Mouse (Mus musculus) midbrain, embryonic 11.5 days (tissue): ENCODE results near the gene Sept1. TPM values are rescaled to one million over a fixed set of nuclear protein-coding genes. Genes with fewer than 3 reads are reported as not detected.
"Not testable (repeated sequence)": the region's sequence is repeated elsewhere in the genome, so short reads cannot be mapped to it uniquely, and the experiment has no call there.

Experiments used
- ATAC-seq: fragments of 200-750 bp; cut with Nextera tagmentation; 2 replicates; pipeline ENCODE4 v1.8.0; 2017; ENCODE audit warnings: moderate TSS enrichment, moderate library complexity; ENCODE audit not compliant: low FRiP score
- DNase-seq: peaks from one replicate; pipeline ENCODE4 v3.0.0; 2015; ENCODE audit warnings: low spot score; ENCODE audit errors: missing footprints
- H3K27ac ChIP-seq: fragments of 300-500 bp; sonication (generic); 2 replicates; pipeline ENCODE4 v1.5.1; 2014; ENCODE audit warnings: low read depth, low read length
- H3K27me3 ChIP-seq: fragments of 300-500 bp; sonication (generic); 2 replicates; pipeline ENCODE4 v1.6.1; 2014; ENCODE audit warnings: mild to moderate bottlenecking, low read length, moderate library complexity, mixed read lengths; ENCODE audit not compliant: control insufficient read depth, insufficient read depth
- H3K36me3 ChIP-seq: fragments of 300-500 bp; sonication (generic); 2 replicates; pipeline ENCODE4 v1.6.1; 2014; ENCODE audit warnings: mild to moderate bottlenecking, low read length, moderate library complexity, mixed read lengths; ENCODE audit not compliant: control insufficient read depth, insufficient read depth
- H3K4me1 ChIP-seq: fragments of 300-500 bp; sonication (generic); 2 replicates; pipeline ENCODE4 v1.6.1; 2014; ENCODE audit warnings: low read length; ENCODE audit not compliant: control insufficient read depth, insufficient read depth
- H3K4me2 ChIP-seq: fragments of 300-500 bp; sonication (generic); 2 replicates; pipeline ENCODE4 v1.6.1; 2014; ENCODE audit warnings: mild to moderate bottlenecking, moderate library complexity
- H3K4me3 ChIP-seq: fragments of 300-500 bp; sonication (generic); 2 replicates; pipeline ENCODE4 v1.5.1; 2014; ENCODE audit warnings: low read depth, low read length
- H3K9ac ChIP-seq: fragments of 300-500 bp; sonication (generic); 2 replicates; pipeline ENCODE4 v1.6.1; 2014; ENCODE audit warnings: low read length
- H3K9me3 ChIP-seq: fragments of 300-500 bp; sonication (generic); 2 replicates; pipeline ENCODE4 v1.6.1; 2016; ENCODE audit warnings: low read length; ENCODE audit not compliant: control insufficient read depth
- WGBS: fragments of 180-500 bp; shearing (Covaris S2); extraction: QIAGEN DNeasy Blood & Tissue Kit; methylation state at CpG from one replicate; pipeline ENCODE4 v1.1.7; 2014; 5-methylcytosine and 5-hydroxymethylcytosine counted together
- polyA plus RNA-seq: library from polyadenylated mRNA; unstranded; fragments of >200 nt; fragmentation: Nextera tagmentation; extraction: Ambion mirVana; gene quantifications from 2 replicates; pipeline ENCODE4 v1.2.1, GENCODE M21; 2014

Gene Sept1
- polyA plus RNA-seq, 1 experiment from 2014 or later = 29.8 TPM

DNA sequence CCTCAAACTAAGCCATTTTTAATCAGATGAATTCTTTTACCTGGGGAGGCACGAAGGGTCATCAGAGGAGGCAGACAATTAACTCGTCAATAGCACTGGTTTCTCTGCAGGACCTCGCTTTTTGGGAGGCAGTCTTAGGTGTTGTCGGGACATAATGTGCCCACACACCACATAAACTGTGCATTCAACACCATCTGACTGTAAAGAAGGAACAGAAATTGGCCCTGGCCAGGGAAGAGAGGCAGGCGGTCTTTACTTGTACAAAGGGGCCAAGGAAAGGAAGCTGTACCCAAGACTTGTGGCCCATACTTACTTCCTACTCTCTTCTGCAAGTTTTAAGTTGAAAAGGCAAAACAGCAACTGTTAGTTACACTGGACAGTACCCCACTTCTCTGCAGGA lies 23.6 kb upstream of the Sept1 start:
- no peak overlapping the region for H3K9ac ChIP-seq
- H3K4me3 ChIP-seq = no peak overlapping the region
- no peak overlapping the region for H3K27ac ChIP-seq
- no peaks in the 10 kb centered on the region for H3K27me3 ChIP-seq
- H3K36me3 ChIP-seq = no peaks in the 10 kb centered on the region
- H3K4me2 ChIP-seq = no peak overlapping the region
- H3K9me3 ChIP-seq = no peaks in the 10 kb centered on the region
- peaks cover 20% of the 10 kb centered on the region for H3K4me1 ChIP-seq
- 89% methylated on average over 5 of the region's 5 CpGs for WGBS
- DNase-seq (no peak), ATAC-seq (no peak)

DNA sequence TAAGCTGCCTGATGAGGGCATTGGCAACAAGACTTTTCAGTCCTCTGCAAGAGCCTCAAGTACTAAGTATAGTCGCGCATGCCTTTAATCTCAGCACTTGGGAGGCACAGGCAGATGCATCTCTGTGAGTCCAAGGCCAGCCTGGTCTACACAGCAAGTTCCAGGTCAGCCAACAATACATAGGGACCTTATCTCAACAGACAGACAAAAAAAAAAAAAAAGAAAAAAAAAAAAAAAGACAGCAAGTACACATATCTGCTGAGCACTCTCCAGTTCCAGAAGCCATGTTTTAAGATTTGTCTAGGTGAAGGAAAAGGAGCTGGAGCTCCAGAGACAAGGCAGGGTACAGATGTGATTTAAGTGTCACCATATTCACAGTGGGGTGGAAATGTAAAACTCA lies 23.0 kb upstream of the Sept1 start:
- no peak overlapping the region for H3K4me2 ChIP-seq
- no peaks in the 10 kb centered on the region for H3K9me3 ChIP-seq
- H3K27ac ChIP-seq = no peak overlapping the region
- peaks cover 17% of the 10 kb centered on the region for H3K4me1 ChIP-seq
- WGBS = 88% methylated on average over 2 of the region's 2 CpGs
- DNase-seq = no peak
- no peak for ATAC-seq
- H3K9ac ChIP-seq = no peak overlapping the region
- no peaks in the 10 kb centered on the region for H3K27me3 ChIP-seq
- H3K36me3 ChIP-seq = no peaks in the 10 kb centered on the region
- H3K4me3 ChIP-seq = no peak overlapping the region

- no peak overlapping the region for H3K27ac ChIP-seq
- H3K27me3 ChIP-seq = no peaks in the 10 kb centered on the region
- peak overlapping the region; percentile 79 for H3K9ac ChIP-seq
- peaks cover 15% of the 10 kb centered on the region for H3K4me1 ChIP-seq
- H3K9me3 ChIP-seq = no peaks in the 10 kb centered on the region
- peak overlapping the region; percentile 52 for H3K4me3 ChIP-seq
- no peaks in the 10 kb centered on the region for H3K36me3 ChIP-seq
- no peak for DNase-seq
- peak overlapping the region; percentile 92 for H3K4me2 ChIP-seq
- WGBS = 34% methylated on average over 4 of the region's 4 CpGs
- no peak for ATAC-seq
Observed at GRCm38 (mm10) chr7:127255008-127255407, 22.1 kb upstream of the Sept1 start.

DNA sequence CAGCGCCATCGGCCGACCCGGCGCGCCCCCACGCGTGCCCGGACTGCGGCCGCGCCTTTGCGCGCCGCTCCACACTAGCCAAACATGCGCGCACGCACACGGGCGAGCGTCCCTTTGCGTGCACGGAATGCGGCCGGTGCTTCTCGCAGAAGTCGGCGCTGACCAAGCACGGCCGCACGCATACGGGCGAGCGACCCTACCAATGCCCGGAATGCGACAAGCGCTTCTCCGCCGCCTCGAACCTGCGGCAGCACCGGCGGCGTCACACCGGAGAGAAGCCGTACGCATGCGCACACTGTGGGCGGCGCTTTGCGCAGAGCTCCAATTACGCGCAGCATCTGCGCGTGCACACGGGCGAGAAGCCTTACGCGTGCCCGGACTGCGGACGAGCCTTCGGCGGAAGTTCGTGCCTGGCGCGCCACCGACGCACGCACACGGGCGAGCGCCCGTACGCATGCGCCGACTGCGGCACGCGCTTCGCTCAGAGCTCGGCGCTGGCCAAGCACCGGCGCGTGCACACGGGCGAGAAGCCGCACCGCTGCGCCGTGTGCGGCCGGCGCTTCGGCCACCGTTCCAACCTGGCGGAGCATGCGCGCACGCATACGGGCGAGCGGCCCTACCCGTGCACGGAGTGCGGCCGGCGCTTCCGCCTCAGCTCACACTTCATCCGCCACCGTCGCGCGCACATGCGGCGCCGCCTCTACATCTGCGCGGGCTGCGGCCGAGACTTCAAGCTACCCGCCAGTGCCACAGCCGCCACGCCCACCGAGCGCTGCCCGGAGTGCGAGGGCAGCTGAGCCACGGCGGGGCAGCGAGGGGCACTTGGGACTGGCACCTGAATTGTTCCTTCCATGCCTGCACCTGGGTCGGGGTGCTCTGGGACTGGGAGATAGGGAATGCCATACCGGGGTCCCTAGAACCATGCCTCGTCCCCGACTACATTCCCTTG lies 21.2 kb upstream of the Sept1 start:
- WGBS = under 1% methylated on average over 136 of the region's 136 CpGs
- peaks cover 7% of the 10 kb centered on the region for H3K4me1 ChIP-seq
- no peaks in the 10 kb centered on the region for H3K27me3 ChIP-seq
- peak; percentile 100 for DNase-seq
- peak; percentile 96 for ATAC-seq
- peak overlapping the region; percentile 79 for H3K9ac ChIP-seq
- H3K4me2 ChIP-seq = peak overlapping the region; percentile 92
- H3K27ac ChIP-seq = peak overlapping the region; percentile 85
- H3K36me3 ChIP-seq = no peaks in the 10 kb centered on the region
- H3K9me3 ChIP-seq = no peaks in the 10 kb centered on the region
- peak overlapping the region; percentile 52 for H3K4me3 ChIP-seq

GRCm38 (mm10) chr7:127253341-127253740 lies 20.4 kb upstream of the Sept1 start:
- 89% methylated on average over 6 of the region's 6 CpGs for WGBS
- Histone ChIP-seq H3K9me3 (no peaks in the 10 kb centered on the region), H3K4me1 (peaks cover 7% of the 10 kb centered on the region), H3K27ac (no peak overlapping the region; the same call in 1 of the 2 replicates), H3K4me2 (peak overlapping the region; percentile 92), H3K4me3 (peak overlapping the region; percentile 52), H3K36me3 (peaks cover under 1% of the 10 kb centered on the region; the same call in 1 of the 2 replicates), H3K9ac (peak overlapping the region; percentile 75), H3K27me3 (no peaks in the 10 kb centered on the region)
- DNase-seq (no peak), ATAC-seq (no peak)

- ATAC-seq (no peak), DNase-seq (no peak)
- Histone ChIP-seq H3K4me3 (no peak overlapping the region), H3K27me3 (no peaks in the 10 kb centered on the region), H3K36me3 (peaks cover 3% of the 10 kb centered on the region; the same call in 1 of the 2 replicates), H3K4me2 (no peak overlapping the region), H3K9ac (no peak overlapping the region), H3K27ac (no peak overlapping the region), H3K9me3 (no peaks in the 10 kb centered on the region), H3K4me1 (peaks cover 7% of the 10 kb centered on the region)
- WGBS = 83% methylated on average over 2 of the region's 2 CpGs
Observed at GRCm38 (mm10) chr7:127252414-127252813, 19.5 kb upstream of the Sept1 start.

GRCm38 (mm10) chr7:127250511-127250910 lies 17.6 kb upstream of the Sept1 start:
- H3K4me1 ChIP-seq = peaks cover 12% of the 10 kb centered on the region
- not testable (repeated sequence) for H3K9me3 ChIP-seq, H3K27me3 ChIP-seq, H3K9ac ChIP-seq, H3K36me3 ChIP-seq, H3K27ac ChIP-seq, H3K4me2 ChIP-seq, H3K4me3 ChIP-seq, DNase-seq, ATAC-seq
- WGBS = 94% methylated on average over 8 of the region's 8 CpGs

DNA sequence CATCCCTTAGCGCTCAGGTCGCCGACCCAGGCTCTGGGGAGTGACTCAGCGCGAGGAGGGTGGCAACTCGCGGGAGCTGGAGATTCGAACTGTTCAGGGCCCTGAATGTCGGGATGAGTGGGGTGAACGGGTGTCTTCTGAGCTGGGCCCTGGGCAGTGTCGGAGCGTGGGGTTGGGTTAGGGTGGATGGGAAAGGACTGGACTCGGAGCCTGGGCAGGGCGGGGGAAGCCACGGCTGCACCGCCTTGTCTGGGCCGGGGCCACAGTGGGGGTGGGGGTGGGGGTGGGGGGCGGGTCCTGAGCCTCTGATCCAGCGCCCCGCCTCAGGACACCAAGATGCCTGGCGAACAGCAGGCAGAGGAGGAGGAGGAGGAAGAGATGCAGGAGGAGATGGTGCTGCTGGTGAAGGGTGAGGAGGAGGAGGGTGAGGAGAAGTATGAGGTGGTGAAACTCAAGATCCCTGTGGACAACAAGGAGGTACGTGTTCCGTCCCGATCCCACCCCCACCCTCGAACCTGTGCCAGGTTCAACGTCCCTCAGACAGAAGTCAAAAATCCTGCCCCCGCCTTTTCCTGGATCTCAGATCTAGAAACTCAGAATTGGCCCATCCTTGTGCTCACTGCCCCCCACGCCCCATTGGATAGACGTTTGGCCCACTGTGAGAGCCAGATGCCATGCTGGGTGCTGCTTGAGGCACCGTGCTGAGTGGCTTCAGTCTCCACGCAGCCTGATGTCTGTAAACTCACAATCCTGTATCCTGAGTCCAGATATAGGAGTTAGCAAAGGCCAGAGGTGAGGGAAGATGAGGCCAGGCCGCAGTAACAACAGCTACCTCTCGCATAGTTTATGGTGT lies 12.0 kb upstream of the Sept1 start:
- H3K27me3 ChIP-seq = no peaks in the 10 kb centered on the region
- peak overlapping the region; percentile 72 for H3K27ac ChIP-seq
- H3K9me3 ChIP-seq = no peaks in the 10 kb centered on the region
- peak overlapping the region; percentile 89 for H3K9ac ChIP-seq
- H3K4me3 ChIP-seq = peak overlapping the region; percentile 81
- H3K36me3 ChIP-seq = peaks cover 3% of the 10 kb centered on the region; the same call in 1 of the 2 replicates
- peak overlapping the region; percentile 80 for H3K4me2 ChIP-seq
- peak; percentile 80 for ATAC-seq
- 10% methylated on average over 33 of the region's 33 CpGs for WGBS
- peak; percentile 91 for DNase-seq
- H3K4me1 ChIP-seq = peaks cover 17% of the 10 kb centered on the region
